Mouse (Mus musculus) common myeloid progenitor, adult 5-6 weeks (primary cell): ENCODE results near the gene Dysf. TPM values are rescaled to one million over a fixed set of nuclear protein-coding genes. Genes with fewer than 3 reads are reported as not detected.

ENCODE experiments used
- ATAC-seq: replicated peaks from 2 replicates; pipeline ENCODE4 v1.8.0; 2016; ENCODE audit warnings: low read depth, mild to moderate bottlenecking, moderate TSS enrichment, inconsistent platforms; ENCODE audit not compliant: poor library complexity, severe bottlenecking
- total RNA-seq: library from RNA; stranded (forward); fragments of 200-1000, 187-1606 nt; gene quantifications from 2 replicates; pipeline ENCODE4 v1.2.3, GENCODE M21; 2017

Dysf gene
- total RNA-seq, 1 experiment from 2014 or later, result not detected

- no peak for ATAC-seq
Measured at GRCm38 (mm10) chr6:84048856-84049255, 40.5 kb downstream of the Dysf start.

DNA sequence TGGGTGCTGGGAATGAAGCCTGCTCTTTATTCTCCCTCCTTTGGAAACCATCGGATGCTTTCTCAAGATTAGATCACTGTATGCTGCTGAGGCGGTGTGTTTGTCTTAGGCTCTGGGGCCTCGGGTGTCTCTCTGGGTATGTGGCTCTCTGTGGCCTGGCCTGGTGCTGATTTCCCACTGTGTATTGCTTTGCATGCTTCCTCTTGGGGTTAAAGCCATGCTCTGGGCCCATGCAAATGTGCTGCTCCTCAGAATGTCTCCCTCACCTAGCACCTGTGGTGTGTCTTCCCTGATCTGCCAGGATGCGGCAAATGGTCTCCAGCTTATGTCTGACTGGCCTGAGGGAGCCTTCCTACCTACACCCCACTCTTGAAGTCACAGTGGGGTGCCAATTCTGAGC is 41.8 kb downstream of the Dysf start:
- ATAC-seq, result no peak

GRCm38 (mm10) chr6:84051032-84051431 is 42.6 kb downstream of the Dysf start:
- ATAC-seq, result no peak

DNA sequence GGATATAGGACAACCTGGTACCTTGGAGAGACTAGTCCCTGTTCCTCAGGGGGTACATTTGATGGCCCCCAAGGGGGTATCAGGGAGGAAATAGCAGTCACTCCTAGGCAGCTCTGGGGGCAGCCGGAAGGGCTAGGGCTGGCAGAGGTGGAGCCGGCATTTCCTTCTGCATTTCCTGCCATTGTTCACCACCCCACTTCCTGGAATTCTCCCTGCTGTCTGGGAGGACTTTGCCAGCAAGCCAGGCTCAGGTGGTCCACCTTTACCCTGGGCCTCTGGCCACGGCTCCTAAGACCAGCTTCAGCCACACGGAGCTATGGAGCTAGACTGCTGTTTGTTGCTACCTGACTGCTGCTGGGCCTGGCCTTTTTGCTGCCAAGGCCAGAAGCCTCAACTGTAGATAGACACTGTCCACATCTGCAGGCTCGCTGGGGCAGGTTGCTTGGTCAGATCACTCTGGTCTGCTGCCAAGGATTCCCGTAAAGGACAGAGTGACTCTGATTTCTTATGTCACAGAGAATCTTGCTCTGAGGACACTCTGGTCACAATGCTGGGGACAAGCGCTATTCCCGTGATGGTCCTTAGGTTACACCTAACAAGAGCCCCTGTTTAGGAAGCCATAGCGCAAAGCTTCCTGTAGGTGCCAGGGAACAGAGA is 45.6 kb downstream of the Dysf start:
- ATAC-seq, result no peak

DNA sequence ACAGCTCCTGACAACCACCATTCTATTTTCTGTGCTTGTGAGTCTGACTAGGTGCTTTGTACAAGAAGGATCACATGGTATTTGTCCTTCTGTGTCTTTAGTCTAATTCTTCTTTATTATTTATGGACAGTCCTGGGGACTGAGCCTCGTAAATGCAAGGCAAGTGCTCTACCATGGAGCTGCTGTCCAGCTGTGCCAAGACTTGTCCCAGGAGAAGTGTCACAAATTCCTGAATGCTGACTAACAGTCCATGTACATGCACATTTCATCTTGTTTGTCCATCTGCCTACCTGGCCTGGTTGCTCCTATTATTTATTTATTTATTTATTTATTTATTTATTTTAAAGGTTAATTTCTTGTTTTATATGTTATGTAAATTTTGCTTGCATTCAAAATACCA is 47.2 kb downstream of the Dysf start:
- no peak for ATAC-seq

DNA sequence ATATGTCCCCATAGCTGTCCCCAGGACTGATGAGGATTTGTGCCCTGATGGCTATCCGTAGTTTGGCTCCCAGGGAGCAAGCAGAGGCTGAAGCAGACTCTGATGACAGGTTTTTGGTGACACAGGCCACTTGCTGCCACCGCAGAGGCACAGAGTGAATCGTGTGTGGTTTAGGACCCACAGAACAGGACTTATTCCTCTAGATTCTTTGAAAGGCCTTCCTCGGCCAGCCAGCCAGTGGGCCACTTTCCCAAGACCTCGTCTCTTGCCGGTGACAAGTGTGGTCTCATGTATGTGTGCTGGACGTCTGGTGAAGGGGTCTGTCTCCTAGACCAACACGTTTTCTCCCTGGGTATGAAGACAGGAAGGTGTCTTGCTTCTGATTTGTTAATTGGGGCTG is 48.8 kb downstream of the Dysf start:
- no peak for ATAC-seq

DNA sequence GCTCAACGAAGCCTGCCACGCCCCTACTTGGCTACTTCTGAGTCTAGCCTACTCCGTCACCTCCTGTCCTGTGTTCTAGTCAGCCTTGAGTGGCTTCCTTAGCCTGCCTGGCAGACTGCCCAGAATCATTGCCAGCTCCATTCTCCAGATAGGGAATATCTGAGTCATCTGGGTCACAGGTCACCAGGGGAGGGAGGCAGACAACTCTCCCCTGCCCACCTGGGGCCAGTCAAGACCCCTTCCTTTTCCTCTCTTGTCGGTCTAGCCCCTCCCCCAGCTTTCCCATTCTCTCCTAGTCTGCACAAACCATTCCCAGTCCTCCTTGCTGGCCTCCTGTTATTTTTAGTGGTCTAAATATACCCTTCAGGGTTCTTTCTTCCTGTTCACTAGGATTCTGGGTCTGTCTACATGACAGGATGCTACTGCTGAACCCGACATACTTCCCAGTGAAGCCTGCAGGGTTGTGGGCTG is 50.3 kb downstream of the Dysf start:
- no peak for ATAC-seq

DNA sequence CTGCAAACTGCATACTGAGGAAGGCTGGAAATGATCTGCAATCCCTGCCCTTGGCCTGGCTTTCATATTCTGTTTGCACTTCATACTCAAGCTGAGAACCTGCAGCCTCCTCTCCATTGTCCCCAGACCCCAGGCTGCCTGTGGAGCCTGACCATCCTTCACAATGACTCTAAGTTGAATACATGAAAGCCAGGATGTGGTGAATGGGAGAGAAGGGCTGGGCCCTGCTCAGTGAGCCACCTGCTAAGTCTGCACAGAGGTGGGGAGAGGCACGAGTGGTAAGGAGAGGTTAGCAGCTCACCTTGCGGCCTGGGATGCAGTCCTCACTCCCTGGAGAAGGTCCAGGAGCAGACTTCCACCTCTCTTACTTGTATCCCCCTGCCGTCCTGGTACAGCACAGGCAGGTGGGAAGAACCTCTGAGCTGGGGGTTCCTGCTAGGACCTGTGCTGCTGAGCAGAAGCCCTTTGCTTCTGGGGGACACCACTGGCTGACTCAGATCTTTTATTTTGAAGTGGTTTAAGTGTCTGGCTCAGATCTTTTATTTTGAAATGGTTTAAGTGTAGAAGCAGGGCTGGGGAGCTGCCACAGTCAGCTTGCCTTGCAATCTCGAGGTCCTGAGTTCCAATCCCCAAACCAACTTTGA is 51.5 kb downstream of the Dysf start:
- ATAC-seq, result no peak

DNA sequence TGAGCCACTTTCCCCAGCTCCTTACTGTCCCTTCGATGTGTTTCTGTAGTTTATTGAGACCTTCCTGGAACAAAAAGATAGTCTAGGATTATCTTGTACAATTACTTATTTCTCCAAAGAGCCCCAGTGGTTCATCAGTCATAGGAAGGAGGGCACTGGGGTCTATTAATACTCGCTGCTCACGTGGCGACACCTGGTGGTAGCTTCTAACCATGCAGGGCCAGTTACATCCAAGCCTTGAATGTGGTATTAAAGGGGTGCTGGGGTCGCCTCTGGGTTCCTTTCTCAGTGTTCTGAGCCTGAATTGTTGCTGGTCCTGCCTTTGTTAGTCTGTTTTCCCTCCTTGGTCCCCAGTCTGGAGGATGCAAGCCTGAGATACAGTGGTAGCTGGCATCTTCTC is 52.9 kb downstream of the Dysf start:
- ATAC-seq, result peak; percentile 92

- ATAC-seq, result no peak
Measured at GRCm38 (mm10) chr6:84062541-84062940, 54.2 kb downstream of the Dysf start.

GRCm38 (mm10) chr6:84068236-84068635 is 59.8 kb downstream of the Dysf start:
- peak; percentile 54 for ATAC-seq

DNA sequence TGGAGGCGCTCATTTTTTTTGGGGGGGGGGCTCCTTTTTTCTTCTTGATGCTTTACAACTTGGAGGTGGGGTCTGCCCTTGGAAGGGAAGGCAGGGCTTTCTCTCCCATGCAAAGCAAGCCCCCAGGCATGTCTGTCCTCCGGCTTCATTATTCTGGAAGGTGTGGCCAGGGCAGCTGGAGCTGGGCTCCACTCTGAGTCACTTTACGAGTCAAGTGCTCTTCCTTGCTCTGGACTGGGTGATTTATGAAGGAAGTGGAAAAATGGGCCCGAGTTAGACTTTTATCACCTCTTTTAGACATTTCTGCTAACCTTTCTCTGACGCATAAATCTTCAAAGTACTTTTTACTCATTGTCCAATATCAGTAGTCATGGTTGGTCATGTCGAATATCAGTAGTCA is 61.9 kb downstream of the Dysf start:
- ATAC-seq, result no peak

- no peak for ATAC-seq
Measured at GRCm38 (mm10) chr6:84072574-84072973, 64.2 kb downstream of the Dysf start.

DNA sequence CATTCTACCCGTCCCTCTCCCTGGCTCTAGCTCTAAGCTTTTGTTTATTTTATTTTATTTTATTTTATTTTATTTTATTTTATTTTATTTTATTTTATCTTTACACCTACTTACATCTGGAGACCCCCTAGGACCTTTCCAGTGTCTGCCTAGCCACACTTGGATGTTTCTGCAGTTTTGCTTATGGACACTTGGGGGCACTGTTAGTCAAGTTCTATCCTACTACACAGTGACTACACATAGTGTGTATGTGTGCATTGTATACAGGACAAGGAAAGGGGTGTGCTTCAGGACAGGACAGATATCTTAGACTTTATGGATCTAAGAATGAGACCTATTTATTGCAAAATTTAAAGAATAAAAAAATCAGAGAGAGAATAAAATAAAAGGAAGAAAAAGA is 69.8 kb downstream of the Dysf start:
- ATAC-seq, result peak; percentile 63; the same call in 1 of the 2 replicates

GRCm38 (mm10) chr6:84080631-84081030 is 72.2 kb downstream of the Dysf start:
- no peak for ATAC-seq

DNA sequence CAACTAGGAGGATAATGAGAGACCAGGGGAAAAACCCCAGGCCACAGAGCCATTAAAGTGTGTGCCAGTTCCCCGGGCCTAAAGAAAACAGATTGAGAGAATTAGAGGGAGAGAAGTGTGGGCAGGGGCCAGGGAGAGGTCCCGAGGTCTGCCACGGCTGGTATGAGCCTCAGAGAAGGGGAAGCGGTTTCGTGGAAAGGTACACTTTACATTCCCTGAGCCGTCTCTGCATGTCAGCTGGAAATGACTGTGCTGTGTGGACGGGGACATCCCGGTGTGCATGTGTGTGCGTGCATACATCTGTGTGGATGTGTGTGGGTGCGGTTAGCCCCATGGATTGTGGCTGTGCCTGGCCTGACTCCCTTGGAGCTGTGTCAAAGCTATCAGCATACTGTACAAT is 76.4 kb downstream of the Dysf start:
- no peak for ATAC-seq

GRCm38 (mm10) chr6:84093473-84093872 is 85.1 kb downstream of the Dysf start:
- ATAC-seq, result peak; percentile 38

DNA sequence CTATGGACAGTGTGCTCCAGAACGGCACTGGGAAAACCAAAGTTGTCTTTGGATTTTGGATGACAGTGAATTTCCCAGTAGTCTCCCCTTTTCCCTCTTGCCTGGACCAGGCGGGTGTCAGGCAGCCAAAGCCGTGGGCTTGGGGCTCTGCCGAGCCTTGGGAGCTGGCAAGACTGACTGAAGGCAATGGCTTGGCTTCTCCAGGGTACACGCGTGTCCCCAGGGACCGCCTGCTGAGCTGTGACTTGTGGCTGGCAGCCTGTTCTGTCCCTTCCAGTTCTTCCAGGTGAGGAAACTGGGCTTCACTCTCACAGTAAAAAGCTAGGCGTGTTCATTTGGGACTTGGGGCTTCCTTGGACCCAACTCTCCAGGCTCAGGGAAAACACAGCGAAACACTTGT is 86.1 kb downstream of the Dysf start:
- ATAC-seq, result no peak

DNA sequence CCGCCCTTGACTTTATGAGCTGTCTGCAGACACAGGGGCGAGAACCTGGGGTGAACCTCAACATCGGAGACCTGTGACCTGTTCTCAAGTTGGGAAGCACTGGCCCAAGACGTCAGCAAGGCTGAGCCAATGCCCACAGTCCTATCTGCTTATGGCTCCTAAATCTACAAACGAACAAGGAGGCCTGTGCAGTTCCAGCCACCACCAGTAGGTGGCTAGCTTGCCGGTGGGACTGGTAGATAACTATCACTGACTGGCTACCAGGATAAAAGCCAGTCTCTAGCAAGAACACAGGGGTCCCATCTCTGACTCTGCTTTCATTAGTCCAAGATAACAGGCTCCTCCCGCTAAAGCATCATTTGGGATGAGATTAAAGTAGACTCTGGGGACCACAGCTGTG is 86.6 kb downstream of the Dysf start:
- ATAC-seq, result peak; percentile 64; the same call in 1 of the 2 replicates

- ATAC-seq, result peak; percentile 83
Measured at GRCm38 (mm10) chr6:84095882-84096281, 87.5 kb downstream of the Dysf start.

DNA sequence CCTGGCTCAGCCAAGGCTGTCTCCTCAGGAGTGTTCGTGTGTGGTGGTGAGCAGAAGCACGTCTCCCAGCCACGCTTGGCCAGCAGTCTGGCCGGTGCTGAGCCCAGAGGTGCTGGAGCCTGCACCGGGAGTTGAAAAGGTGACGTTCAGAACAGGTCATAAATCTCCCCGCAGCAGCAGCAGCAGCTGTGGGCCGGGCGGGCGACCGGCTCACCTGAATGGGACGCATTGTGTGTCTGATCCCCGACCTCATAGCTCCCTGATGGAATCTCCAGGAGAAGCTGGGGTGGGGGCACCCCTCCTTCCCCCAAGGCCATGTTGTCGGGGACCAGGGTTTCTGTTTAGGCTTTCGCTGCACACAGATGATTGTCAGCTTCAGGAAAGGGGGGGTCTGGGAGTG is 93.6 kb downstream of the Dysf start:
- no peak for ATAC-seq
